Mouse (Mus musculus) liver, postnatal 0 days (tissue): ENCODE measurements around the gene Sorl1.

ENCODE experiments used
- CTCF ChIP-seq: sonication (generic); IDR thresholded peaks from 2 replicates; pipeline ENCODE4 v1.5.1; 2016; ENCODE audit warnings: antibody characterized with exemption, low read depth
- EP300 ChIP-seq: IDR thresholded peaks from 2 replicates; pipeline ENCODE4 v1.6.1; 2016; ENCODE audit warnings: antibody characterized with exemption, low read depth, mild to moderate bottlenecking

- TF ChIP-seq CTCF (no peak), EP300 (no peak)
Observed at GRCm38 (mm10) chr9:41993821-41994220, 130.3 kb downstream of the Sorl1 start.
